Mouse (Mus musculus): Measurements from ENCODE around the gene Fam198b. TPM values are rescaled to one million over a fixed set of nuclear protein-coding genes. Genes with fewer than 3 reads are reported as not detected.
A peak's percentile ranks its signal among the peaks of the same experiment; 100 is the strongest.

Fam198b gene
- polyA plus RNA-seq (2015; fragmentation: Nextera tagmentation; extraction: Ambion mirVana): 0.35 and 0.47 TPM in 2 replicates

GRCm38 (mm10) chr3:79884305-79884704 lies at the start of gene Fam198b:
TSS of gene Fam198b (plus strand) at chr3:79884533.
- Histone ChIP-seq H3K4me3 (ENCODE audit: low read depth, low read length) (no peak within 1 kb of the TSS), H3K4me1 (ENCODE audit: insufficient read depth) (peaks cover 8% of the 10 kb centered on the region), H3K4me2 (ENCODE audit: low read depth, low read length) (peak within 1 kb of the TSS; percentile 44), H3K9me3 (ENCODE audit: low read length) (no peaks in the 10 kb centered on the region), H3K27ac (ENCODE audit: low read depth) (no peak within 1 kb of the TSS), H3K36me3 (replicated peaks; ENCODE audit: insufficient read depth, low read length) (no peaks in the 10 kb centered on the region), H3K9ac (replicated peaks) (no peak within 1 kb of the TSS; the same call in 1 of the 2 replicates), H3K27me3 (ENCODE audit: insufficient read depth, low read length) (no peaks in the 10 kb centered on the region)
- DNase-seq: no peak
- TF ChIP-seq CTCF (IDR thresholded peaks at IDR 0.05; ENCODE audit: low read depth): no peak
- 28% methylated on average over 5 of the region's 5 CpGs for WGBS (ENCODE audit: insufficient replicate concordance)
- ATAC-seq: no peak

- no peak overlapping the region for H3K4me3 ChIP-seq (ENCODE audit: low read depth, low read length)
- H3K36me3 ChIP-seq (replicated peaks; ENCODE audit: insufficient read depth, low read length): no peaks in the 10 kb centered on the region
- no peaks in the 10 kb centered on the region for H3K9me3 ChIP-seq (ENCODE audit: low read length)
- no peak overlapping the region for H3K4me2 ChIP-seq (ENCODE audit: low read depth, low read length)
- H3K9ac ChIP-seq (replicated peaks): no peak overlapping the region
- H3K27ac ChIP-seq (ENCODE audit: low read depth): no peak overlapping the region
- no peak for ATAC-seq
- H3K4me1 ChIP-seq (ENCODE audit: insufficient read depth): peaks cover 3% of the 10 kb centered on the region; the same call in 1 of the 2 replicates
- WGBS (ENCODE audit: insufficient replicate concordance): 53% methylated on average over 6 of the region's 6 CpGs
- TF ChIP-seq EP300 (IDR thresholded peaks at IDR 0.05; ENCODE audit: low read depth): no peak
- peak; percentile 45 for TF ChIP-seq CTCF (IDR thresholded peaks at IDR 0.05; ENCODE audit: low read depth)
- H3K27me3 ChIP-seq (ENCODE audit: insufficient read depth, low read length): no peaks in the 10 kb centered on the region
- no peak for DNase-seq
Observed at GRCm38 (mm10) chr3:79838751-79839150, 45.6 kb upstream of the Fam198b start.

- peak overlapping the region; percentile 76 for H3K4me2 ChIP-seq (ENCODE audit: low read depth, low read length)
- no peak overlapping the region for H3K27ac ChIP-seq (ENCODE audit: low read depth)
- peak overlapping the region; percentile 3; the same call in 1 of the 2 replicates for H3K9ac ChIP-seq (replicated peaks)
- no peak for TF ChIP-seq EP300 (IDR thresholded peaks at IDR 0.05; ENCODE audit: low read depth)
- no peak for TF ChIP-seq CTCF (IDR thresholded peaks at IDR 0.05; ENCODE audit: low read depth)
- peaks cover 8% of the 10 kb centered on the region; the same call in 1 of the 2 replicates for H3K4me1 ChIP-seq (ENCODE audit: insufficient read depth)
- no peaks in the 10 kb centered on the region for H3K36me3 ChIP-seq (replicated peaks; ENCODE audit: insufficient read depth, low read length)
- DNase-seq (no peak), ATAC-seq (no peak)
- H3K4me3 ChIP-seq (ENCODE audit: low read depth, low read length): peak overlapping the region; percentile 54
- H3K27me3 ChIP-seq (ENCODE audit: insufficient read depth, low read length): no peaks in the 10 kb centered on the region
- WGBS (ENCODE audit: insufficient replicate concordance): 59% methylated on average over 6 of the region's 6 CpGs
- H3K9me3 ChIP-seq (ENCODE audit: low read length): no peaks in the 10 kb centered on the region
Observed at GRCm38 (mm10) chr3:79841475-79841874, 42.9 kb upstream of the Fam198b start.

GRCm38 (mm10) chr3:79842165-79842564 lies 42.2 kb upstream of the Fam198b start:
- DNase-seq: peak; percentile 71
- Histone ChIP-seq H3K4me1 (ENCODE audit: insufficient read depth) (peaks cover 8% of the 10 kb centered on the region; the same call in 1 of the 2 replicates), H3K4me3 (ENCODE audit: low read depth, low read length) (peak overlapping the region; percentile 54), H3K4me2 (ENCODE audit: low read depth, low read length) (peak overlapping the region; percentile 76), H3K9ac (replicated peaks) (peak overlapping the region; percentile 61), H3K36me3 (replicated peaks; ENCODE audit: insufficient read depth, low read length) (no peaks in the 10 kb centered on the region), H3K27ac (ENCODE audit: low read depth) (peak overlapping the region; percentile 84), H3K27me3 (ENCODE audit: insufficient read depth, low read length) (no peaks in the 10 kb centered on the region), H3K9me3 (ENCODE audit: low read length) (no peaks in the 10 kb centered on the region)
- 6% methylated on average over 12 of the region's 12 CpGs for WGBS (ENCODE audit: insufficient replicate concordance)
- TF ChIP-seq EP300 (IDR thresholded peaks at IDR 0.05; ENCODE audit: low read depth): no peak; the same call in 1 of the 2 replicates
- TF ChIP-seq CTCF (IDR thresholded peaks at IDR 0.05; ENCODE audit: low read depth): no peak
- peak; percentile 78 for ATAC-seq

GRCm38 (mm10) chr3:79842616-79843016 lies 41.7 kb upstream of the Fam198b start:
- under 1% methylated on average over 19 of the region's 19 CpGs for WGBS (ENCODE audit: insufficient replicate concordance)
- no peaks in the 10 kb centered on the region for H3K36me3 ChIP-seq (replicated peaks; ENCODE audit: insufficient read depth, low read length)
- ATAC-seq: peak; percentile 84
- peak overlapping the region; percentile 84 for H3K27ac ChIP-seq (ENCODE audit: low read depth)
- DNase-seq: peak; percentile 70
- H3K27me3 ChIP-seq (ENCODE audit: insufficient read depth, low read length): no peaks in the 10 kb centered on the region
- H3K9me3 ChIP-seq (ENCODE audit: low read length): no peaks in the 10 kb centered on the region
- TF ChIP-seq CTCF (IDR thresholded peaks at IDR 0.05; ENCODE audit: low read depth): no peak
- no peak for TF ChIP-seq EP300 (IDR thresholded peaks at IDR 0.05; ENCODE audit: low read depth)
- peak overlapping the region; percentile 76 for H3K4me2 ChIP-seq (ENCODE audit: low read depth, low read length)
- H3K9ac ChIP-seq (replicated peaks): peak overlapping the region; percentile 61
- H3K4me3 ChIP-seq (ENCODE audit: low read depth, low read length): peak overlapping the region; percentile 54
- peaks cover 8% of the 10 kb centered on the region; the same call in 1 of the 2 replicates for H3K4me1 ChIP-seq (ENCODE audit: insufficient read depth)

- H3K4me2 ChIP-seq (ENCODE audit: low read depth, low read length): no peak overlapping the region
- WGBS (ENCODE audit: insufficient replicate concordance): 54% methylated on average over 9 of the region's 9 CpGs
- ATAC-seq (peak; percentile 21), DNase-seq (peak; percentile 20)
- no peak for TF ChIP-seq CTCF (IDR thresholded peaks at IDR 0.05; ENCODE audit: low read depth)
- TF ChIP-seq EP300 (IDR thresholded peaks at IDR 0.05; ENCODE audit: low read depth): no peak
- no peaks in the 10 kb centered on the region for H3K27me3 ChIP-seq (ENCODE audit: insufficient read depth, low read length)
- H3K9ac ChIP-seq (replicated peaks): no peak overlapping the region
- H3K9me3 ChIP-seq (ENCODE audit: low read length): no peaks in the 10 kb centered on the region
- no peak overlapping the region for H3K27ac ChIP-seq (ENCODE audit: low read depth)
- H3K36me3 ChIP-seq (replicated peaks; ENCODE audit: insufficient read depth, low read length): no peaks in the 10 kb centered on the region
- peaks cover 8% of the 10 kb centered on the region; the same call in 1 of the 2 replicates for H3K4me1 ChIP-seq (ENCODE audit: insufficient read depth)
- H3K4me3 ChIP-seq (ENCODE audit: low read depth, low read length): no peak overlapping the region
Observed at GRCm38 (mm10) chr3:79843999-79844398, 40.3 kb upstream of the Fam198b start.

All from liver, postnatal 0 days (tissue).